Mouse (Mus musculus): ENCODE measurements around the gene Ppp1r14c.
"Not testable (repeated sequence)": the region's sequence is repeated elsewhere in the genome, so short reads cannot be mapped to it uniquely, and the experiment has no call there.

The Ppp1r14c gene

GRCm38 (mm10) chr10:3402284-3402683 is 36.4 kb downstream of the Ppp1r14c start:
- no peak for DNase-seq (ENCODE audit: low spot score)

- DNase-seq (ENCODE audit: low spot score) = no peak
Observed at GRCm38 (mm10) chr10:3403416-3404137, 37.7 kb downstream of the Ppp1r14c start.

- DNase-seq (ENCODE audit: low spot score) = no peak
Observed at GRCm38 (mm10) chr10:3404362-3404761, 38.5 kb downstream of the Ppp1r14c start.

GRCm38 (mm10) chr10:3406280-3406679 is 40.4 kb downstream of the Ppp1r14c start:
- no peak for DNase-seq (ENCODE audit: low spot score)

- DNase-seq (ENCODE audit: low spot score) = no peak
Observed at GRCm38 (mm10) chr10:3408036-3408661, 42.3 kb downstream of the Ppp1r14c start.

- no peak for DNase-seq (ENCODE audit: low spot score)
Observed at GRCm38 (mm10) chr10:3408699-3409098, 42.8 kb downstream of the Ppp1r14c start.

- no peak for DNase-seq (ENCODE audit: low spot score)
Observed at GRCm38 (mm10) chr10:3411222-3411621, 45.4 kb downstream of the Ppp1r14c start.

- DNase-seq (ENCODE audit: low spot score) = no peak
Observed at GRCm38 (mm10) chr10:3411639-3412038, 45.8 kb downstream of the Ppp1r14c start.

GRCm38 (mm10) chr10:3414813-3415212 is 49.0 kb downstream of the Ppp1r14c start:
- no peak for DNase-seq (ENCODE audit: low spot score)

GRCm38 (mm10) chr10:3416565-3416964 is 50.7 kb downstream of the Ppp1r14c start:
- DNase-seq (ENCODE audit: low spot score) = no peak

GRCm38 (mm10) chr10:3417408-3417807 is 51.6 kb downstream of the Ppp1r14c start:
- DNase-seq (ENCODE audit: low spot score) = no peak

GRCm38 (mm10) chr10:3424016-3424415 is 58.2 kb downstream of the Ppp1r14c start:
- DNase-seq (ENCODE audit: low spot score) = no peak

GRCm38 (mm10) chr10:3427689-3428399 is 62.0 kb downstream of the Ppp1r14c start:
- no peak for DNase-seq (ENCODE audit: low spot score)

- no peak for DNase-seq (ENCODE audit: low spot score)
Observed at GRCm38 (mm10) chr10:3434848-3435474, 69.1 kb downstream of the Ppp1r14c start.

GRCm38 (mm10) chr10:3440722-3441471 is 75.0 kb downstream of the Ppp1r14c start:
- DNase-seq (ENCODE audit: low spot score) = no peak

GRCm38 (mm10) chr10:3446748-3447147 is 80.9 kb downstream of the Ppp1r14c start:
- not testable (repeated sequence) for DNase-seq (ENCODE audit: low spot score)

GRCm38 (mm10) chr10:3448699-3449098 is 82.8 kb downstream of the Ppp1r14c start:
- DNase-seq (ENCODE audit: low spot score) = no peak

- no peak for DNase-seq (ENCODE audit: low spot score)
Observed at GRCm38 (mm10) chr10:3451930-3452329, 86.1 kb downstream of the Ppp1r14c start.

- DNase-seq (ENCODE audit: low spot score) = no peak
Observed at GRCm38 (mm10) chr10:3452822-3453475, 87.1 kb downstream of the Ppp1r14c start.

- DNase-seq (ENCODE audit: low spot score) = no peak
Observed at GRCm38 (mm10) chr10:3458686-3459085, 92.8 kb downstream of the Ppp1r14c start.

GRCm38 (mm10) chr10:3460841-3461240 is 95.0 kb downstream of the Ppp1r14c start:
- DNase-seq (ENCODE audit: low spot score) = no peak

Measured in urinary bladder, postnatal 25 days (tissue).